Mouse (Mus musculus) liver, embryonic 11.5 days (tissue): ENCODE data around the gene Cables2. TPM values are rescaled to one million over a fixed set of nuclear protein-coding genes. Genes with fewer than 3 reads are reported as not detected.

Experiments used
- ATAC-seq: fragments of 200-750 bp; cut with Nextera tagmentation; replicated peaks from 2 replicates; pipeline ENCODE4 v1.8.0; 2017; ENCODE audit warnings: moderate number of reproducible peaks, mild to moderate bottlenecking, moderate TSS enrichment, moderate library complexity; ENCODE audit not compliant: low FRiP score
- DNase-seq: peaks from one replicate; pipeline ENCODE4 v3.0.0-alpha.2; 2017; ENCODE audit warnings: low spot score
- H3K27ac ChIP-seq: fragments of 300-500 bp; sonication (generic); 2 replicates; pipeline ENCODE4 v1.5.1; 2014; ENCODE audit warnings: mild to moderate bottlenecking, low read depth, low read length, control low read depth
- H3K27me3 ChIP-seq: fragments of 300-500 bp; sonication (generic); replicated peaks from 2 replicates; pipeline ENCODE4 v1.6.1; 2014; ENCODE audit warnings: low read length, mixed read lengths; ENCODE audit not compliant: control insufficient read depth, insufficient read depth
- H3K36me3 ChIP-seq: fragments of 300-500 bp; sonication (generic); 2 replicates; pipeline ENCODE4 v1.6.1; 2014; ENCODE audit warnings: mild to moderate bottlenecking, low read length, moderate library complexity, mixed read lengths; ENCODE audit not compliant: control insufficient read depth, insufficient read depth
- H3K4me1 ChIP-seq: fragments of 300-500 bp; sonication (generic); replicated peaks from 2 replicates; pipeline ENCODE4 v1.6.1; 2014; ENCODE audit warnings: low read length, mixed read lengths; ENCODE audit not compliant: control insufficient read depth, insufficient read depth
- H3K4me2 ChIP-seq: fragments of 300-500 bp; sonication (generic); 2 replicates; pipeline ENCODE4 v1.6.1; 2014; ENCODE audit warnings: mild to moderate bottlenecking, control low read depth, moderate library complexity
- H3K4me3 ChIP-seq: fragments of 300-500 bp; sonication (generic); 2 replicates; pipeline ENCODE4 v1.5.1; 2014; ENCODE audit warnings: low read depth, low read length, control low read depth
- H3K9ac ChIP-seq: fragments of 300-500 bp; sonication (generic); 2 replicates; pipeline ENCODE4 v1.6.1; 2014; ENCODE audit warnings: low read depth, low read length, control low read depth
- H3K9me3 ChIP-seq: fragments of 300-500 bp; sonication (generic); 2 replicates; pipeline ENCODE4 v1.6.1; 2016; ENCODE audit warnings: low read length, inconsistent platforms, mixed read lengths; ENCODE audit not compliant: control insufficient read depth
- WGBS: fragments of 180-500 bp; shearing (Covaris S2); extraction: QIAGEN DNeasy Blood & Tissue Kit; methylation state at CpG from one replicate; pipeline ENCODE4 v1.1.7; 2014; 5-methylcytosine and 5-hydroxymethylcytosine counted together
- polyA plus RNA-seq: library from polyadenylated mRNA; unstranded; fragments of >200 nt; fragmentation: Nextera tagmentation; extraction: Ambion mirVana; gene quantifications from 2 replicates; pipeline ENCODE4 v1.2.1, GENCODE M21; 2014

Gene Cables2
- polyA plus RNA-seq, 1 experiment from 2014 or later = 9.4 TPM

- Histone ChIP-seq H3K9ac (no peak overlapping the region), H3K4me3 (no peak overlapping the region), H3K27ac (no peak overlapping the region), H3K4me2 (no peak overlapping the region), H3K4me1 (peaks cover 8% of the 10 kb centered on the region; the same call in 1 of the 2 replicates), H3K36me3 (no peaks in the 10 kb centered on the region), H3K9me3 (no peaks in the 10 kb centered on the region), H3K27me3 (no peaks in the 10 kb centered on the region)
- DNase-seq = no peak
- WGBS = 59% methylated on average over 5 of the region's 5 CpGs
- ATAC-seq = no peak
Observed at GRCm38 (mm10) chr2:180291566-180291965, 18.3 kb upstream of the Cables2 start.

GRCm38 (mm10) chr2:180290503-180290902 is 17.2 kb upstream of the Cables2 start:
- H3K4me1 ChIP-seq = peaks cover 8% of the 10 kb centered on the region; the same call in 1 of the 2 replicates
- 41% methylated on average over 6 of the region's 6 CpGs for WGBS
- H3K27me3 ChIP-seq = no peaks in the 10 kb centered on the region
- H3K9me3 ChIP-seq = no peaks in the 10 kb centered on the region
- ATAC-seq = no peak
- no peaks in the 10 kb centered on the region for H3K36me3 ChIP-seq
- H3K27ac ChIP-seq = no peak overlapping the region
- no peak for DNase-seq
- no peak overlapping the region for H3K4me3 ChIP-seq
- no peak overlapping the region for H3K9ac ChIP-seq
- no peak overlapping the region for H3K4me2 ChIP-seq

DNA sequence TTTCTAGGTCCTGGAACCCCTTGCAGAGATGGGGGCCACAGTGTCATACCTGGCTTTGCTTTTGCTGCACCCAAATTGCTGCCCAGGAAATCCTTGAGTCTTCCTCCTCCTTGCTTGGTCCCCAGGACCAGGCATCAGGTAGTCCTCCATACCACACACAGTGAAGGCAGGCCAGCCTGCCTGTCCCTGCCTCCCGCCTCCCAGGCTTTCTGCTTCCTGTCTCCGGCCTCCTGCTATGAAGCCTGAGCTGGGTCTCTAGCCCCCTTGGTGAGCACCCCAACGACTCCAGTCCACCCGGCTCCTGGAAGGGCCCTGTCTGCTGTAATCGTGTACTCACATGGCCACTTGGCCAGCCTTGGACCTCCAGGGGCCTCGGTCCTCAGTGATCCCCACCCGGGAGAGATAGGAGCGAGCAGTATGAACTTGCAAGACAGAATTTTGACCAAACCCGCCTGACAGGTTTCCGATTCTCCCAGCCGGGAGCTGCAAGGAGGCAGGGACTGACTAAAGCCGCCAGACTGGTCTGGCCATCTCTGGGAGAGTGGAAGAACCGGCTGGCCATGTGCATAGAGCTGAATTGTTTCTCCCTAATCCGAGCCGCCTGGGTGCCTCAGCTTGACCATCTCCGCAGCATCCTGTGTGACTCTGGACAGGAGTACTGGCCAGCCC is 16.3 kb upstream of the Cables2 start, which contains the start of gene Rbbp8nl:
Gene Rbbp8nl (minus strand): TSS at position 440 of the 669 bp plus-strand sequence.
- DNase-seq (no peak), ATAC-seq (no peak)
- H3K36me3 ChIP-seq = no peaks in the 10 kb centered on the region
- no peak within 1 kb of the TSS for H3K4me3 ChIP-seq
- H3K4me2 ChIP-seq = no peak within 1 kb of the TSS
- H3K27ac ChIP-seq = no peak within 1 kb of the TSS
- no peaks in the 10 kb centered on the region for H3K9me3 ChIP-seq
- H3K4me1 ChIP-seq = peaks cover 7% of the 10 kb centered on the region; the same call in 1 of the 2 replicates
- WGBS = 39% methylated on average over 16 of the region's 16 CpGs
- H3K27me3 ChIP-seq = no peaks in the 10 kb centered on the region
- no peak within 1 kb of the TSS for H3K9ac ChIP-seq

- ATAC-seq = no peak
- DNase-seq = no peak
- 49% methylated on average over 11 of the region's 11 CpGs for WGBS
Observed at GRCm38 (mm10) chr2:180288966-180289365, 15.7 kb upstream of the Cables2 start.

GRCm38 (mm10) chr2:180279321-180279720 is 6.0 kb upstream of the Cables2 start:
- ATAC-seq = no peak
- peaks cover 21% of the 10 kb centered on the region for H3K4me1 ChIP-seq
- H3K36me3 ChIP-seq = no peaks in the 10 kb centered on the region
- H3K4me2 ChIP-seq = no peak overlapping the region
- 78% methylated on average over 8 of the region's 8 CpGs for WGBS
- no peaks in the 10 kb centered on the region for H3K9me3 ChIP-seq
- H3K9ac ChIP-seq = no peak overlapping the region
- no peaks in the 10 kb centered on the region for H3K27me3 ChIP-seq
- H3K27ac ChIP-seq = no peak overlapping the region
- no peak for DNase-seq
- H3K4me3 ChIP-seq = no peak overlapping the region

More at GRCm38 (mm10) chr2:180288966-180289365, 15.7 kb upstream of the Cables2 start:
- no peak overlapping the region for H3K9ac ChIP-seq
- H3K36me3 ChIP-seq = no peaks in the 10 kb centered on the region
- no peak overlapping the region for H3K4me2 ChIP-seq
- peaks cover 5% of the 10 kb centered on the region; the same call in 1 of the 2 replicates for H3K4me1 ChIP-seq
- no peak overlapping the region for H3K4me3 ChIP-seq
- H3K9me3 ChIP-seq = no peaks in the 10 kb centered on the region
- H3K27ac ChIP-seq = no peak overlapping the region
- no peaks in the 10 kb centered on the region for H3K27me3 ChIP-seq

DNA sequence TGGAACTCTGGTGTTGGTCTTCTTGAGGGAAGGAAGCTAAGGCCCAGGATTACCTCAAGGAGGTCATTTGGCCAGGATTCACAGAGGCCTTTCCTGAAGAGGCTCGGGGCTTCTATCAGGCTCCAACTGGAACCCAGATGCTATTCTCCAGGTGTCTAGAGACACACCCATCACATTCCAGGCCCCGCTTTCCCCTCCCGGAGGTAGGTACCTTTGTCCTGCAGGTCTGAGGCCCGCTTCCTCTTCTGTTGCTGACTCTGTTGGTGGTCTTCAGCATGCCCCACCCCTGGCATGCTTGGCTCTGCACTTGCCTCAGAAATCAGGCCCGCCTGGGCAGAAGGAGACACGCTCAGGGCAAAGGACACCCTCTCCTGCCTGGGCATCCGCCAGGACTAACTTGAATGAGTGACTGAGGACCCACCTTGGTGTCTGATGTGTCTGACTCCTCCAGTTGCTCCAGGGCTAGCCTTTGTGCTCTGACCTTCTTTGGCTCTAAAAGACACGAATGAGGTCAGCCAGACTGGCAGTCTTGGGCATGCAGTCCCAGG is 4.6 kb upstream of the Cables2 start:
- ATAC-seq = no peak
- Histone ChIP-seq H3K9ac (no peak overlapping the region), H3K9me3 (no peaks in the 10 kb centered on the region), H3K36me3 (no peaks in the 10 kb centered on the region), H3K27me3 (no peaks in the 10 kb centered on the region), H3K4me1 (peaks cover 25% of the 10 kb centered on the region), H3K27ac (no peak overlapping the region), H3K4me3 (no peak overlapping the region), H3K4me2 (no peak overlapping the region)
- WGBS = 70% methylated on average over 8 of the region's 8 CpGs
- no peak for DNase-seq

DNA sequence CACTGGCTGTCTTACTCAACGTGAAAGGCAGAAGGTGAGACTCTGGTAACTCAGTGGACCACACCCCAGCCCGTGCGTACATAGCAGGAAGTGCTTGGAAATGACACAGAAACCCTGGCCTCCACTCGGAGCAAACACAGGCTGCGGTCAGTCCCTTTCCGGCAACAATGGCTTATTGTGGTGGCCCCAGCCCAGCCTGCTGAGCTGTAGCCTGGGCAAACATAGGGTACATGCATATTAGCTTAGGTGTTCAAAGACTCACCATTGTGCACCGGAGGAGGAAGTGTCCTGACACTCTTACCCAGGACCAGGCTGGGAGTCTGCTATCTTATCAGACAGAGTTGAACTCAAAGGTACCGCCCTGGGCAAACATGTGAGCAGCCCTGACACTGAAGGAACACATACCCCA is 3.6 kb upstream of the Cables2 start:
- no peak overlapping the region for H3K9ac ChIP-seq
- DNase-seq (no peak), ATAC-seq (no peak)
- H3K4me1 ChIP-seq = peaks cover 34% of the 10 kb centered on the region
- 34% methylated on average over 8 of the region's 8 CpGs for WGBS
- no peaks in the 10 kb centered on the region for H3K36me3 ChIP-seq
- no peaks in the 10 kb centered on the region for H3K27me3 ChIP-seq
- 0 out of 2 replicates have a peak overlapping the region, but pooled peaks have one; percentile 14 for H3K4me3 ChIP-seq
- no peaks in the 10 kb centered on the region for H3K9me3 ChIP-seq
- H3K4me2 ChIP-seq = peak overlapping the region; percentile 54
- H3K27ac ChIP-seq = no peak overlapping the region; the same call in 1 of the 2 replicates

DNA sequence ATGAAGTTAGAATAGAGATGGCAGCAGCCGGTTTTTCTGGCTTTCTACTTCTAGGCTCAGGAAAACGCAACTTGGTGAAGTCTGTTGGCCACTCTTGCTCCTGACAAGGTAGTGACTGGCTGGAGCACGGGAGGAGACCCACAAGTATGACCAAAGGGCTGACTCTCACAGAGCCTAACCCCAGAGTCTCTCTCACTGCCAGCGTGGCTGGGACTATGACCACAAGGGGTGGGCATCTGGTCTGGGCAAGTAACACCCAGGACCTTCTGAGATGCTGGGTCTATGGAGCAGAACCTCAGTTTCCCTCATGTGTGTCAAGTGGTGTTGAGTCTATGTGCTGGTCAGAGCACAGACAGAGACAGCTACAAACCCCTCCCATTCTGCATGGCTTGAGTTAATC is 3.1 kb upstream of the Cables2 start:
- peak overlapping the region; percentile 54 for H3K4me2 ChIP-seq
- H3K4me3 ChIP-seq = no peak overlapping the region
- H3K36me3 ChIP-seq = no peaks in the 10 kb centered on the region
- ATAC-seq (no peak), DNase-seq (no peak)
- H3K27me3 ChIP-seq = no peaks in the 10 kb centered on the region
- H3K9ac ChIP-seq = no peak overlapping the region
- no peaks in the 10 kb centered on the region for H3K9me3 ChIP-seq
- WGBS = 35% methylated on average over 4 of the region's 4 CpGs
- no peak overlapping the region; the same call in 1 of the 2 replicates for H3K27ac ChIP-seq
- peaks cover 37% of the 10 kb centered on the region for H3K4me1 ChIP-seq

GRCm38 (mm10) chr2:180275836-180276235 is 2.5 kb upstream of the Cables2 start:
- Histone ChIP-seq H3K27me3 (no peaks in the 10 kb centered on the region), H3K4me3 (no peak overlapping the region), H3K4me2 (peak overlapping the region; percentile 54), H3K4me1 (peaks cover 37% of the 10 kb centered on the region), H3K36me3 (no peaks in the 10 kb centered on the region), H3K9ac (no peak overlapping the region), H3K9me3 (no peaks in the 10 kb centered on the region), H3K27ac (no peak overlapping the region)
- DNase-seq (peak; percentile 79), ATAC-seq (peak; percentile 8; the same call in 1 of the 2 replicates)
- WGBS = 2% methylated on average over 8 of the region's 8 CpGs
